ENCODE assay signal across 26 mouse cellular contexts in genomic region chr15:95844412-95844811, GRCm38 (mm10). TPM values are rescaled to one million over a fixed set of nuclear protein-coding genes. Genes with fewer than 3 reads are reported as not detected.
DNase-seq lines count a peak whose midpoint lies in the region; ATAC-seq lines count a peak whose summit lies in the region.
"Had no signal": no experiment of that assay in that cellular context is flagged by ENCODE, and none has a peak within 500 bp of the region (broad histone marks: within the 10 kb centered on the region; RNA-seq: fewer than 3 reads in every experiment).

No protein-coding gene starts in this region.

- no peak for DNase-seq in kidney, adult 9 months
- DNase-seq in lung, postnatal 25 days (ENCODE audit: low spot score), result no peak
- no peak for DNase-seq in left cerebral cortex, postnatal 4 days
- DNase-seq in T-cell, adult 2 months (ENCODE audit: low spot score), result no peak
- DNase-seq: adrenal gland, postnatal 10 days; cerebellum, adult 8-10 months; cerebellum, postnatal 25 days; gastrocnemius, postnatal 36 days; heart, adult 18-20 months; heart, postnatal 10 days; kidney, adult 11 months; kidney, postnatal 14 days; lung, postnatal 10 days; thymus, postnatal 4 days had no signal

- H3K4me3 ChIP-seq in kidney, embryonic 15.5 days (replicated peaks), result no peak overlapping the region
- no peak overlapping the region for H3K4me3 ChIP-seq in lung, embryonic 16.5 days (ENCODE audit: low read length)
- H3K4me3 ChIP-seq in intestine, embryonic 15.5 days (replicated peaks), result no peak overlapping the region
- H3K4me3 ChIP-seq: heart, embryonic 12.5 days; limb, embryonic 12.5 days; liver, embryonic 15.5 days; midbrain, embryonic 10.5 days; myocyte; neural tube, embryonic 13.5 days had no signal

- 37% methylated on average over 2 of the region's 2 CpGs for WGBS in kidney, embryonic 15.5 days
- WGBS in lung, embryonic 16.5 days, result 45% methylated on average over 2 of the region's 2 CpGs
- 46% methylated on average over 2 of the region's 2 CpGs for WGBS in intestine, embryonic 15.5 days

- no peak overlapping the region for H3K4me2 ChIP-seq in kidney, embryonic 15.5 days
- no peak overlapping the region for H3K4me2 ChIP-seq in lung, embryonic 16.5 days (ENCODE audit: low read depth, low read length)
- no peak overlapping the region for H3K4me2 ChIP-seq in intestine, embryonic 15.5 days (replicated peaks)
- H3K4me2 ChIP-seq: heart, embryonic 12.5 days; limb, embryonic 12.5 days; liver, embryonic 15.5 days; neural tube, embryonic 13.5 days had no signal

- intact Hi-C loops in left cerebral cortex, postnatal 4 days (cut with DNase I), result no loop called here

- H3K9me3 ChIP-seq in kidney, embryonic 15.5 days (replicated peaks), result no peaks in the 10 kb centered on the region
- H3K9me3 ChIP-seq in lung, embryonic 16.5 days (ENCODE audit: control insufficient read depth, low read length), result no peaks in the 10 kb centered on the region
- no peaks in the 10 kb centered on the region for H3K9me3 ChIP-seq in intestine, embryonic 15.5 days
- H3K9me3 ChIP-seq: heart, embryonic 12.5 days; limb, embryonic 12.5 days; liver, embryonic 15.5 days; midbrain, embryonic 10.5 days; neural tube, embryonic 13.5 days had no signal

- peak overlapping the region; percentile 60 for H3K27ac ChIP-seq in kidney, embryonic 15.5 days
- no peak overlapping the region for H3K27ac ChIP-seq in lung, embryonic 16.5 days (ENCODE audit: low read length)
- 0 out of 2 replicates have a peak overlapping the region, but pooled peaks have one; percentile 6 for H3K27ac ChIP-seq in intestine, embryonic 15.5 days
- H3K27ac ChIP-seq: hindbrain, postnatal 0 days; limb, embryonic 12.5 days; liver, embryonic 15.5 days; midbrain, embryonic 10.5 days; neural tube, embryonic 13.5 days had no signal

- ATAC-seq in kidney, embryonic 15.5 days (replicated peaks; ENCODE audit: low FRiP score), result no peak
- ATAC-seq in lung, embryonic 16.5 days (ENCODE audit: low read depth), result peak; percentile 42; the same call in 1 of the 2 replicates
- no peak for ATAC-seq in intestine, embryonic 15.5 days
- ATAC-seq: CD4-positive, CD25-positive, alpha-beta regulatory T cell, adult 4 months; forebrain, embryonic 14.5 days; hindbrain, postnatal 0 days had no signal

- H3K4me1 ChIP-seq in kidney, embryonic 15.5 days, result peaks cover 65% of the 10 kb centered on the region
- H3K4me1 ChIP-seq in lung, embryonic 16.5 days (replicated peaks; ENCODE audit: control insufficient read depth, insufficient read depth, low read length), result peaks cover 12% of the 10 kb centered on the region
- H3K4me1 ChIP-seq in intestine, embryonic 15.5 days (replicated peaks), result peaks cover 26% of the 10 kb centered on the region

- no peaks in the 10 kb centered on the region for H3K27me3 ChIP-seq in kidney, embryonic 15.5 days
- H3K27me3 ChIP-seq in lung, embryonic 16.5 days (ENCODE audit: control insufficient read depth, insufficient read depth, low read depth, low read length), result no peaks in the 10 kb centered on the region
- H3K27me3 ChIP-seq in intestine, embryonic 15.5 days (replicated peaks), result no peaks in the 10 kb centered on the region
- H3K27me3 ChIP-seq: heart, embryonic 12.5 days; limb, embryonic 12.5 days; liver, embryonic 15.5 days; neural tube, embryonic 13.5 days had no signal

- H3K9ac ChIP-seq in kidney, embryonic 15.5 days, result no peak overlapping the region
- H3K9ac ChIP-seq in lung, embryonic 16.5 days (ENCODE audit: low read length), result no peak overlapping the region
- H3K9ac ChIP-seq in intestine, embryonic 15.5 days, result no peak overlapping the region
- H3K9ac ChIP-seq: heart, embryonic 12.5 days; limb, embryonic 12.5 days; liver, embryonic 15.5 days; neural tube, embryonic 13.5 days had no signal

- no peaks in the 10 kb centered on the region for H3K36me3 ChIP-seq in kidney, embryonic 15.5 days
- H3K36me3 ChIP-seq in lung, embryonic 16.5 days (ENCODE audit: control insufficient read depth, insufficient read depth, low read length), result no peaks in the 10 kb centered on the region
- no peaks in the 10 kb centered on the region for H3K36me3 ChIP-seq in intestine, embryonic 15.5 days
- H3K36me3 ChIP-seq: heart, embryonic 12.5 days; limb, embryonic 12.5 days; liver, embryonic 15.5 days; midbrain, embryonic 10.5 days; neural tube, embryonic 13.5 days had no signal

RNA-seq across cellular contexts. Expression of gene Ano6, which starts 53.8 kb away (rescaled TPM):
- polyA plus RNA-seq in kidney, embryonic 15.5 days (2015; fragmentation: Nextera tagmentation; extraction: Ambion mirVana), result 54.0 and 54.5 TPM in 2 replicates
- polyA plus RNA-seq in lung, embryonic 16.5 days (2015; fragmentation: Nextera tagmentation; extraction: Ambion mirVana), result 50.8 and 53.2 TPM in 2 replicates
- polyA plus RNA-seq in intestine, embryonic 15.5 days (2015; fragmentation: Nextera tagmentation; extraction: Ambion mirVana), result 50.4 and 53.8 TPM in 2 replicates
- 10 to 100 TPM; 26.9 to 27.2 TPM for total RNA-seq in left cerebral cortex, postnatal 4 days (2021)
